Mouse (Mus musculus) olfactory bulb, adult 2 months (tissue): ENCODE data around the gene Phldb2. TPM values are rescaled to one million over a fixed set of nuclear protein-coding genes. Genes with fewer than 3 reads are reported as not detected.

Source experiments
- H3K27ac ChIP-seq: fragments of 200-500 bp; 2 replicates; pipeline ENCODE4 v1.5.1; 2012; ENCODE audit warnings: low read depth, low read length; ENCODE audit not compliant: insufficient read depth
- H3K4me1 ChIP-seq: fragments of 200-500 bp; 2 replicates; pipeline ENCODE4 v1.6.1; 2012; ENCODE audit warnings: low read length; ENCODE audit not compliant: control insufficient read depth, insufficient read depth
- H3K4me3 ChIP-seq: fragments of 200-500 bp; 2 replicates; pipeline ENCODE4 v1.5.1; 2012; ENCODE audit warnings: mild to moderate bottlenecking, low read depth, low read length, moderate library complexity; ENCODE audit not compliant: insufficient read depth
- CTCF ChIP-seq: fragments of 200-500 bp; IDR thresholded peaks from 2 replicates; pipeline ENCODE4 v1.5.1; 2012; ENCODE audit warnings: low read depth, mild to moderate bottlenecking, low read length, moderate library complexity; ENCODE audit not compliant: insufficient read depth
- POLR2A ChIP-seq: fragments of 200-500 bp; IDR thresholded peaks from 2 replicates; pipeline ENCODE4 v1.6.1; 2012; ENCODE audit warnings: mild to moderate bottlenecking, low read depth, low read length, moderate library complexity; ENCODE audit not compliant: insufficient read depth
- WGBS: fragments of 180-500 bp; shearing (Covaris S2); methylation state at CpG from one replicate; pipeline ENCODE4 v1.1.7; 2018; 5-methylcytosine and 5-hydroxymethylcytosine counted together
- polyA plus RNA-seq: library from polyadenylated mRNA; stranded (reverse); fragments of >200 nt; gene quantifications from 2 replicates; pipeline ENCODE4 v1.2.4, GENCODE M21; 2012; ENCODE audit warnings: low replicate concordance; ENCODE audit not compliant: missing spikeins, insufficient read depth, insufficient read length

Phldb2 gene
- polyA plus RNA-seq, 1 experiment, result not detected

DNA sequence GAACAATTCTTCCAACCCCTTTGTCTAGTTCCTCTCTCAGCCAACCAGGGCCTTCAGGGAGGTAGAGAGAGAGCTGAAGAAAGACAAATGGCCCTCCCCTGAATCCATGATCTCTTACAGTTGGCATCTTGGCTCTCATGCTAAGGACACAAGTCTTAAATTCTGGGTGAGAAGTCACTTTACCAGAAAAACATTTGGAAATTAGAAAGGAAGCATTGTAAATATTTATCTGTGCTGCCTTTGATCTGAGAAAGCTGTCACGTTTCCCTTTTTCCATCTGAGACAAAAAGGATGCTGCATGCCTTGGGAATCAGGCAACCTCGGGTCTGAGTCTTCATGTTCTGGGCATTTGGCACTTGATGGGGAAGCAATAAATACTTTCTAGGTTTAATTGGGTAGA lies 82.7 kb downstream of the Phldb2 start:
- H3K4me1 ChIP-seq, result no peaks in the 10 kb centered on the region
- TF ChIP-seq POLR2A (no peak), CTCF (no peak)

DNA sequence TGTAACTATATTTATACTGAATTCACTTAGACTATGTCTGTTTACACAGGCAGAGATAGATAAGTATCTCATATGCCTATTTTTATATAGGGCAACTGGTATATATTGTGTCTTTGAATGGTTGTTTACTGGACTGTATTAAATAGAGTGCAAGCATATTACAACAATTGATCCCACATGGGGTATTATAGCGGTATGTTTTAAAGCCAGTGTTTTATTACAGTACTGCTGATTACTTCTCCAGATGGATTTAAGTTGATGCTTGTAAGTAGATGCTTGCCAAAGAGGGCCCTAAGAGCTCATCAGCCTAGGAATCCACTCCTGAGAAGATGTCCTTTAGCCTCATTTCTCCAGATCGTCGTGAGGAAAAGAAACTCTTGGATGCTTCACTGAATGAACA lies 84.4 kb downstream of the Phldb2 start:
- H3K27ac ChIP-seq, result no peak overlapping the region
- WGBS, result 59% methylated on average over 3 of the region's 3 CpGs
- TF ChIP-seq POLR2A (no peak), CTCF (no peak)
- H3K4me3 ChIP-seq, result no peak overlapping the region
- H3K4me1 ChIP-seq, result no peaks in the 10 kb centered on the region

More for the DNA sequence above, 82.7 kb downstream of the Phldb2 start:
- 52% methylated on average over 2 of the region's 2 CpGs for WGBS
- H3K4me3 ChIP-seq, result no peak overlapping the region
- H3K27ac ChIP-seq, result no peak overlapping the region

DNA sequence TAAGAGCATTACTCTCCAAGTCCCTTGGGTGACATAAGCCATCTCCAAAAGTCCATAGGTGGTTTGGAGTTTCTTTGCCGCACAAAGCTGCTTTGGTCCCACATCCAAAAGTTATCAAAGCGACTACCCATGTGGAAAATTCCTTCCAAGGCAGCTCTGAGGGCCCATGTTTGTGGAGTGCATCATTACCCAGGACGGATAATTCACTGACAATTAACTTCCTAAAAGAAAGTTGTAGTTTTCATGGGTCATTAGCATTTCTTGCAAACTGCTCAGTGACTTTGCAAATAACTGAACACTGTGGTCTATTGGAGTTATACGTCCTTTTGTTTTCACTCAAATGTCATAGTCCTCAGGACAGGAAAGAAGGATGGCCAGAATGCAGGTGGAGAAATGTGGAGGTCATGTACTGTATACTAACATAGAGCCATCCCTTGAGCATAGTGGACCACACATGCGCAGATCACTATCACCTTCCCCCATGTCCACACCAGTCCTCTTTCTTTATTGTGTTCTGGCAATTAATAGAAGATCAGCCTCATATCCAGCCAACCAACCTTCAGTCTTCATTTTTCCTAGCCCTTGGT lies 96.0 kb downstream of the Phldb2 start:
- H3K27ac ChIP-seq, result no peak overlapping the region
- no peaks in the 10 kb centered on the region for H3K4me1 ChIP-seq
- TF ChIP-seq POLR2A (no peak), CTCF (no peak)
- no peak overlapping the region for H3K4me3 ChIP-seq
- 60% methylated on average over 5 of the region's 5 CpGs for WGBS

DNA sequence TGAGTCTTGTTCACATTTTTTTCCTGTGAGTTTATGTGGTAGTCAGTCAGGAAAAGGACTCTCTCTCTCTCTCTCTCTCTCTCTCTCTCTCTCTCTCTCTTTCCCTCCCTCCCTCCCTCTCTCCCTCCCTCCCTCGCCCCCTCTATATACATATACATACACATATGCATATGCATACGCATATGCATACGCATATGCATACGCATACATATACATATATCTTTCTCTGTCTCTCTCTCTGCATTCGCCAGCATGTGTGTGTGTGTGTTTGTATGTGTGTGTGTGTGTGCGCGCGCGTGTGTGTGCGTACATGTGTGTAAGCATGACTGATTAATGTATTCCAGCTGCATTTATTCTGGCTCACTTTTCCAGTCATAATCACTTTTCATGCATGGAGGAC lies 98.9 kb downstream of the Phldb2 start:
- Histone ChIP-seq H3K4me3 (no peak overlapping the region), H3K27ac (no peak overlapping the region), H3K4me1 (no peaks in the 10 kb centered on the region)
- TF ChIP-seq POLR2A, result no peak
- 90% methylated on average over 10 of the region's 10 CpGs for WGBS

DNA sequence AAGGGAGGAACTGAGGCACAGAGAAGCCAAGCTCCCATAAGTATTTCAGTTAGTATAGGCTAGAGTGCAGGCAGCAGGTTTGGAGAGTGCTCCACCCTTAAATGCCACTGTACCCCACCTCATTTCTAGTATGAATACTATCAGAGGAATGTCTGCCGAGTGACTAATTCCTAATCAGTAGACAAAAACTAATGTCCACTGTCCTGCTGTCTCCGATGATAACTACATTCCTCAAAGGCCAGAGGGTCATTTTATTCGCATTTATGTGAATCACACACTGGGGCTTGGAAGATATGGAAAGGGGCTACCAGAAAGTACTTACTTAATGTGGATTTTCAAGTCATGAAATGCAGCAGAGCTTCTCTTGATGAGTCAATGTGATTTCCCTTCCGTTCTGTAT lies 104.4 kb downstream of the Phldb2 start:
- WGBS, result 85% methylated on average over 4 of the region's 4 CpGs
- TF ChIP-seq POLR2A, result no peak
- no peak for TF ChIP-seq CTCF

DNA sequence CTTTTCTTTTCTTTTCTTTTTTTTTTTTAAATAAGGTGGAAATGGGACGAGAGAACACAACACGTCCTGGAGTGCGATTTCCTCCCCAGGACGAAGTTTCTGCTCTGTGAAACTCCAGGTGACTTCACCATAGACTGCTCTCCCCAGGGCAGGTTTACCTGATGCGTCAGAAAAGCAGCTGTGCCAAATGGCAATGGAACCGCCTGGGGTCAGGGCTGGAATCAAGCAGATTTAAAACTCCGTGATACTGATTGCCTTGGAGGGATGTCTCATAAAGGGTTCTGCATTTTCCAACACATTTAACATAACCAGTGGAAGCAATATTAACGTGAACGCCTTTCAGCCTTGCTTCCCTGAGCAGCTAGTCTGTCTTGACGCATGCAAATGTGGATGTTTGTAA lies 108.5 kb downstream of the Phldb2 start:
- no peak overlapping the region for H3K27ac ChIP-seq
- TF ChIP-seq CTCF, result no peak
- TF ChIP-seq POLR2A, result no peak
- 26% methylated on average over 10 of the region's 10 CpGs for WGBS
- no peak overlapping the region for H3K4me3 ChIP-seq
- peaks cover 10% of the 10 kb centered on the region for H3K4me1 ChIP-seq

More for the DNA sequence above, 104.4 kb downstream of the Phldb2 start:
- no peak overlapping the region for H3K4me3 ChIP-seq
- peaks cover 5% of the 10 kb centered on the region for H3K4me1 ChIP-seq
- H3K27ac ChIP-seq, result no peak overlapping the region

DNA sequence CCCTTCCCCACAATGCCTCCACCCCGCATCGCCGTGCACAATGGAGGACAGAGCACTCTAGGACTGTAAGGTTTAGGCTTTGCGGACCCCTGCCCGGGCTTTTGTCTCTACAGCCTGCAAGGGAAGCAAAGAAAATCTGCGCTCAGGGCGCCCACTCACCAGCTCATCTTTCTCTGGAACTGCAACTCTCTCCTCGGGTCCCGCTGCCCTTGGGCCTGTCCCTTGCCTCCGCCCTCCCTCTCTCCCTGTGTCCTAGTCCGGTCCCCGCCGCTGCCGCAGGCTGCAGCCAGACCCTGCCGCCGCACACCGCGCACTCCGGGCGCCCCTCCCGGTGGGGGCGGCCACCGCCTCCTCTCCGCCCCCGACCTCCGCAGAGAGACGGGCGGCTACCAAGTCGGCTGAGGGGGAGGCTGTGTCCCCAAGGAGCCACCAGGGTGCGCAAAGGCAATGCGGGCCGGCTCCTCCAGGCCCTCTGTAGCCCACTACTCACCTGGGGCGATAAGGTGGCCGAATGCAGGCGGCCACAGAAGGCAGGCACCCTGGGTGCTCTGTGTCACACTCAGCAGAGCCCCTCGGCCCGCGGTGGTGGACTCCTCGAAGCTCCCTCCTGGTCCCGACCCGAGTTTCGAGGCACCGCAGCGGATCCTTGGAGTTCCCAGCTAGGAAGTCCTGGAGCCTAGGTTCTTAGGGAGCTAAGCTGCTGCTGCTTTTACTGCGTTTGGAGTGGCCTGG lies 109.2 kb downstream of the Phldb2 start:
- Histone ChIP-seq H3K4me1 (peaks cover 10% of the 10 kb centered on the region), H3K4me3 (peak overlapping the region; percentile 58), H3K27ac (no peak overlapping the region)
- WGBS, result 2% methylated on average over 45 of the region's 45 CpGs
- peak; percentile 45 for TF ChIP-seq POLR2A
- 0 out of 2 replicates have a peak, but pooled peaks have one; percentile 27 for TF ChIP-seq CTCF

DNA sequence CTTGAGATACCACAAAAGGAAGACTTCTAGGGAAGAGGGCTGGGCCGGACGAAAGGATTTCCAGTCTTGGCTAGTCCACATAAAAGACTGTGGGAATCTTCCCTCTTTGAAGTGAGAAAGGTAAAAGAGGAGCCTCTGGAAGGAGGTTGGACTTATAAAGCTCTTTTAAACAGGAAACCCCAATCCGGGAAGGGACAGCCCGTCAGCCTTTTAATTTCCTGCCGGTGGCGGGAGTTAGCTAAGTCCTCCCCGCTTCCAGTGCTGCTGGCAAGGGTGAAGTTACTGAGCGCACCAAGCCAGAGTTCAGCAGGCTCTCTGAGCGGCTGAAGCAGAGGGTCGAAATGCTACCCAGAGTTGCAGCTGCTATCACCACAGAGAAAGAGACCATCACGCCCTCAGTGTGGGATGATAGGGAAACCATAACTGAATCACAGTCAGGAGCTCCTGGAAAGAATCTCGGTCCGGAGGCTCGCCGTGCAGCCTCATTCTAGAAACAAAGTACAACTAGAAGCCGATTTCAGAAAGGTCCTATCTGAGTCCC lies 110.0 kb downstream of the Phldb2 start:
- Histone ChIP-seq H3K4me3 (peak overlapping the region; percentile 58), H3K27ac (0 out of 2 replicates have a peak overlapping the region, but pooled peaks have one; percentile 3), H3K4me1 (peaks cover 10% of the 10 kb centered on the region)
- WGBS, result 4% methylated on average over 16 of the region's 16 CpGs
- TF ChIP-seq POLR2A (no peak), CTCF (no peak)

DNA sequence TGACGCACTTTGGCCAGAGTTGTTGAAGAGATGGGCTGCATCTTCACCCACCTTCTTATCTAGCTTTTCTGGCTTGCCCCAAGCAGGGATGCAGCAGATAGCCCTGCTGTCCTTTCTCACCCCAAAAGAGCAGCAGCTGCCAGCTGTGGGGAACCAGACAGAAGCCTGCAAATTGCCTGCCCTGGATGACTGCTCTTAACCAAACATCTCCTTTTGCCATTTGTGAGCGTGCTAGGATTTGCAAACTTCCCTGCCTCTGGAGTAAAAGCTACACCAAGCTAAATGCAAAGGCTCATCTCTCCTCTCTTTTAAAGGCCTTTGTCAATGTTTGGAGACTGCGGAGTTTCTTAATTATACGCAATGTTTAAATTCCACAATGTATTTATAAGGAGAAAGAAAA lies 111.0 kb downstream of the Phldb2 start:
- peaks cover 10% of the 10 kb centered on the region for H3K4me1 ChIP-seq
- H3K27ac ChIP-seq, result no peak overlapping the region
- no peak for TF ChIP-seq CTCF
- no peak for TF ChIP-seq POLR2A
- H3K4me3 ChIP-seq, result no peak overlapping the region
- WGBS, result 90% methylated on average over 4 of the region's 4 CpGs
